Mouse (Mus musculus) testis, adult 10 weeks (tissue): Measurements from ENCODE around the gene Kcns1. TPM values are rescaled to one million over a fixed set of nuclear protein-coding genes. Genes with fewer than 3 reads are reported as not detected.

ENCODE experiments used
- polyA plus RNA-seq: library from polyadenylated mRNA; stranded (reverse); fragments of 350-450 nt; fragmentation: Illumina TruSeq; extraction: RNeasy Lipid Tissue Mini Kit (QIAGEN cat#74804); gene quantifications from one replicate; pipeline ENCODE4 v1.2.3, GENCODE M21; 2014; ENCODE audit warnings: low read depth, low replicate concordance

The Kcns1 gene
- 0.07 TPM for polyA plus RNA-seq

DNA sequence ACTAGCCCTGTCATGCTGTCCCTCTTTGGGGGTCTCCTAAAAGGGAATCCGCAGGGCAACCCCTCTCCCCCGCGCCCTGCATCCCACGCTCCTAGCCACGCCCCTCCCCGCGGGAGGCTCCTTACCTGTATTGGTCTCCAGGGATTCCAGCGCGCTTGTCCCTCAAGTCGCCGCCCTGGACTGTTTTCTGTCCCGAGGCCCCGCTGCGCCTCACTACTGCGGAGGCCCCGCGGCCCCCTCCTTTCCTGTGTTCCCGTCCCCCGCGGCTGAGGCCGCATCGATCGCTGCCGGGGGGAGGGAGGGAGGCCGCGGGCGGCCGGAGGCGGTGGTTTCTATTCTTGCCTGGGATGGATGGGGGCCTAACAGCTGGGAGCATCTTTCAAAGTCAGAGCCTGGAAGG lies at the start of gene Kcns1:
Gene Kcns1, minus strand, starts transcription at position 212 of the 400 bp plus-strand sequence.

DNA sequence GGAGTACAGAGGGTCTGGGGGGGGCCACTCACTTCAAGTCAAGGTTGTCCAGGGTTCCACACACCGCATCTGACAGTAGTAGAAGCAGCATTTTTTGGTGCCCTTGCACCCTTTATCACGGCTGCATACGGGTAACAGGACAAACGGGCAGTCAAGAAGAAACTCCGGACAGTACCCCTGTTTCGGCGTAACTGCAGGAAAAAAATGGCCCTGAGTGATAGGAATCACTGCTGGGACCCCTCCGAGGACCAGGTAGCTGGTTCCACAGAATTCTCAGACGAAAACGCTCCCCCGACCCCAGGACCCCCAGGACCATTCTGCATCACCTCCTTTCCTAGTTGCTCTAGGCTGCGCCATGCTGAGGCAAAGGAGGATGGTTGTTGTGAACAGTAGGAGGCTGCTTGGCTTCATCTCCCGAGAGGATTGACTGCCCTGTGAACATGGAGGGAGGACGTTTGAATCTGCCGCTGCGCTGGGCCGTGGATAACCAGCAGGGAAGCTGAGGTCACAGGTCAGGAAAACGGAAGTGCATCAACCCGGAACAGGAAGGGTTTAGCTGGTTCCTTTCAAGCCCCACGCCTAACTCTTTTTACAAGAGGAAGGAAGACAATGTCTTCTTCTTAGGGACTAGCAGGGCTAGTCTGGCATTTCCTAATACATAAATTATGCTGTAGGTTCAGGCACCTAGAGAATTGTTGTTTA lies 28.9 kb upstream of the Kcns1 start, which contains the start of gene Wfdc15a:
Gene Wfdc15a, minus strand, starts transcription at position 505 of the 702 bp plus-strand sequence.

DNA sequence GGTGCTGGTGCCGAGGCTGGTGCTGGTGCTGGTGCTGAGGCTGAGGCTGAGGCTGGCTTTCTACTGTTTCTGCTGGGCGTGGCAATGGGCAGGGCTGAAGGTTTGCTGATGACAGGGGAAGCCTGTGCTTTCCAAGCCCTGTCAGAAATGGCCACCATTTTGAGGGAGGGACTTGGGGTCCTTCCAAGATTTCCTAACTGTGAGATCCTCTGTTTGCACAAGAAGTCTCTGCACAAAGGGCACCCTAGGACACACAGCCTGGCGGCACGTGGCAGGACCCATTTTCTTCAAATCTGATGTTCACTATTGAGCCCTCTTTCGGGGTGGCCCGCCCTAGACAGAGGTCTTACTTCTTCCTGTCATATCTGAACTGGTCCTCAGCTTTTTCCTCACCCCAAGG lies 19.7 kb upstream of the Kcns1 start, which contains the start of gene Wfdc12:
Gene Wfdc12, minus strand, starts transcription at position 33 of the 400 bp plus-strand sequence.

DNA sequence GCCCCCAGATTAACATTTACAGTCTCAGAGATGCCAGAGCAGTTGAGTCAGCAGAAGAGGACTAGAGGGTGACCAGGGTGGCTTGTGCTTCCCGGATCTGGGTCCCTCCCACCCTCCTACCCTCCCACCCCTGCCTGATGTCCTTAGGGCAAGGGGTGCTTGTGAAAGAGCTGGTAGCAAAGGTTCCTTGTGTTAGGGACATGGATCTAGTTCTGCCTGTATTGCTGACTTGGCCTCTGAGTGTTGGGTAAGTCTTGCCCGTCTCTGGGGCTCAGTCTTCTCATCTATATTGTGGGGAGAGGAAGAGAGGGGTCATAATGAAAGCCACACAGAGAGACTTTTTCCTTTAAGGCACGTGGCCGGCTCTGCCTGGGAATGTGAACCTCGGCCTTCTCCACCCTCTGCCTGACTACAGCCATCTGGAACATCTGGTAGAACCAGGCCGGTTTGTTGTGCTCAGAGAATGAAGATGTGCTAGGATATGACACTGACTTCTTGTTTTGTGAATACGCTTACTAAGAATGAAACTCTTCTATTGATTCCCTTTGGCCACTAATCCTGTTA lies 11.9 kb upstream of the Kcns1 start, which contains the start of gene Wfdc5:
Gene Wfdc5, minus strand, starts transcription at position 51 of the 564 bp plus-strand sequence.

Other genes with a start within 250 kb of the Kcns1 start
- gene Ywhab, start 176.2 kb downstream of the Kcns1 start, polyA plus RNA-seq, result 68.3 TPM
- 0.42 TPM for gene Pabpc1l, start 145.7 kb downstream of the Kcns1 start, polyA plus RNA-seq
- gene Stk4, start 100.8 kb downstream of the Kcns1 start, polyA plus RNA-seq, result 62.3 TPM
- gene Tomm34, start 99.9 kb downstream of the Kcns1 start, polyA plus RNA-seq, result 21.5 TPM
- not detected for gene Wfdc5, start 11.6 kb upstream of the Kcns1 start, polyA plus RNA-seq
- not detected for gene Wfdc12, start 19.5 kb upstream of the Kcns1 start, polyA plus RNA-seq
- 104 TPM for gene Wfdc15a, start 29.0 kb upstream of the Kcns1 start, polyA plus RNA-seq
- 0.62 TPM for gene Wfdc15b, start 50.5 kb upstream of the Kcns1 start, polyA plus RNA-seq
- not detected for gene Svs2, start 67.4 kb upstream of the Kcns1 start, polyA plus RNA-seq
- gene Svs3b, start 85.5 kb upstream of the Kcns1 start, polyA plus RNA-seq, result 0.50 TPM
- gene Svs4, start 107.3 kb upstream of the Kcns1 start, polyA plus RNA-seq, result 1.5 TPM
- not detected for gene Svs3a, start 118.2 kb upstream of the Kcns1 start, polyA plus RNA-seq
- 3.8 TPM for gene Svs6, start 145.6 kb upstream of the Kcns1 start, polyA plus RNA-seq
- gene Svs5, start 161.6 kb upstream of the Kcns1 start, polyA plus RNA-seq, result 8.0 TPM
- 0.27 TPM for gene Slpi, start 218.0 kb upstream of the Kcns1 start, polyA plus RNA-seq
- gene Rbpjl, start 232.0 kb upstream of the Kcns1 start, polyA plus RNA-seq, result not detected
- gene Matn4, start 234.0 kb upstream of the Kcns1 start, polyA plus RNA-seq, result not detected